Mouse (Mus musculus) testis, adult 2 months (tissue): ENCODE results near the gene Aspg. TPM values are rescaled to one million over a fixed set of nuclear protein-coding genes. Genes with fewer than 3 reads are reported as not detected.
A peak's percentile ranks its signal among the peaks of the same experiment; 100 is the strongest.

Source experiments
- H3K27ac ChIP-seq: fragments of 200-500 bp; 2 replicates; pipeline ENCODE4 v1.5.1; 2012; ENCODE audit warnings: low read depth, low read length; ENCODE audit not compliant: control insufficient read depth, insufficient read depth
- H3K27me3 ChIP-seq: fragments of 200-500 bp; 2 replicates; pipeline ENCODE4 v1.6.1; 2012; ENCODE audit warnings: mild to moderate bottlenecking, low read length, moderate library complexity; ENCODE audit not compliant: control insufficient read depth, insufficient read depth
- H3K36me3 ChIP-seq: fragments of 200-500 bp; 2 replicates; pipeline ENCODE4 v1.6.1; 2012; ENCODE audit warnings: mild to moderate bottlenecking, low read length; ENCODE audit not compliant: control insufficient read depth, insufficient read depth
- H3K4me1 ChIP-seq: fragments of 200-500 bp; 2 replicates; pipeline ENCODE4 v1.6.1; 2012; ENCODE audit warnings: low read length; ENCODE audit not compliant: control insufficient read depth, insufficient read depth
- H3K4me3 ChIP-seq: fragments of 200-500 bp; 2 replicates; pipeline ENCODE4 v1.5.1; 2012; ENCODE audit warnings: low read depth, mild to moderate bottlenecking, low read length, moderate library complexity, mixed read lengths; ENCODE audit not compliant: control insufficient read depth
- CTCF ChIP-seq: fragments of 200-500 bp; IDR thresholded peaks from 2 replicates; pipeline ENCODE4 v1.5.1; 2012; ENCODE audit warnings: low read depth, mild to moderate bottlenecking, inconsistent platforms, low read length, moderate library complexity; ENCODE audit not compliant: control insufficient read depth, insufficient read depth, insufficient replicate concordance
- POLR2A ChIP-seq: fragments of 200-500 bp; IDR thresholded peaks from 2 replicates; pipeline ENCODE4 v1.6.1; 2012; ENCODE audit warnings: low read depth, mild to moderate bottlenecking, inconsistent platforms, low read length, moderate library complexity; ENCODE audit not compliant: control insufficient read depth
- polyA plus RNA-seq: library from polyadenylated mRNA; depleted of rRNA; stranded (reverse); fragments of >200 nt; gene quantifications from 2 replicates; pipeline ENCODE4 v1.2.3, GENCODE M21; 2012

The Aspg gene
- polyA plus RNA-seq, 1 experiment: 1.2 TPM

GRCm38 (mm10) chr12:112158246-112158645 lies 51.8 kb downstream of the Aspg start:
- TF ChIP-seq POLR2A (no peak), CTCF (no peak)
- Histone ChIP-seq H3K4me3 (no peak overlapping the region), H3K27ac (no peak overlapping the region), H3K36me3 (no peaks in the 10 kb centered on the region), H3K27me3 (no peaks in the 10 kb centered on the region), H3K4me1 (peaks cover 3% of the 10 kb centered on the region)

- no peaks in the 10 kb centered on the region for H3K36me3 ChIP-seq
- H3K4me3 ChIP-seq: no peak overlapping the region
- H3K4me1 ChIP-seq: peaks cover 8% of the 10 kb centered on the region
Measured at GRCm38 (mm10) chr12:112158784-112159183, 52.3 kb downstream of the Aspg start.

GRCm38 (mm10) chr12:112163981-112164839 lies 57.7 kb downstream of the Aspg start:
- Histone ChIP-seq H3K27me3 (no peaks in the 10 kb centered on the region), H3K36me3 (no peaks in the 10 kb centered on the region), H3K27ac (peak overlapping the region; percentile 51), H3K4me3 (no peak overlapping the region), H3K4me1 (peaks cover 18% of the 10 kb centered on the region)
- TF ChIP-seq POLR2A: no peak
- no peak for TF ChIP-seq CTCF

More at GRCm38 (mm10) chr12:112158784-112159183, 52.3 kb downstream of the Aspg start:
- Histone ChIP-seq H3K27me3 (no peaks in the 10 kb centered on the region), H3K27ac (no peak overlapping the region)
- no peak for TF ChIP-seq POLR2A
- no peak for TF ChIP-seq CTCF

- H3K4me1 ChIP-seq: peaks cover 18% of the 10 kb centered on the region
- no peaks in the 10 kb centered on the region for H3K36me3 ChIP-seq
- TF ChIP-seq POLR2A: no peak
- TF ChIP-seq CTCF: no peak
- no peaks in the 10 kb centered on the region for H3K27me3 ChIP-seq
- no peak overlapping the region for H3K4me3 ChIP-seq
- 0 out of 2 replicates have a peak overlapping the region, but pooled peaks have one; percentile 23 for H3K27ac ChIP-seq
Measured at GRCm38 (mm10) chr12:112164840-112165219, 58.4 kb downstream of the Aspg start.

GRCm38 (mm10) chr12:112169240-112169639 lies 62.8 kb downstream of the Aspg start:
- H3K36me3 ChIP-seq: no peaks in the 10 kb centered on the region
- H3K27me3 ChIP-seq: no peaks in the 10 kb centered on the region
- H3K4me3 ChIP-seq: no peak overlapping the region
- H3K4me1 ChIP-seq: peaks cover 7% of the 10 kb centered on the region
- TF ChIP-seq POLR2A (no peak), CTCF (no peak)
- no peak overlapping the region for H3K27ac ChIP-seq

- TF ChIP-seq POLR2A (no peak), CTCF (no peak)
- Histone ChIP-seq H3K36me3 (no peaks in the 10 kb centered on the region), H3K27me3 (no peaks in the 10 kb centered on the region), H3K4me3 (no peak overlapping the region), H3K27ac (no peak overlapping the region), H3K4me1 (peaks cover 2% of the 10 kb centered on the region; the same call in 1 of the 2 replicates)
Measured at GRCm38 (mm10) chr12:112170671-112171574, 64.4 kb downstream of the Aspg start.

GRCm38 (mm10) chr12:112171657-112172056 lies 65.2 kb downstream of the Aspg start:
- H3K36me3 ChIP-seq: no peaks in the 10 kb centered on the region
- no peak overlapping the region for H3K27ac ChIP-seq
- no peak overlapping the region for H3K4me3 ChIP-seq
- TF ChIP-seq CTCF: no peak
- no peak for TF ChIP-seq POLR2A
- H3K27me3 ChIP-seq: no peaks in the 10 kb centered on the region
- peaks cover 2% of the 10 kb centered on the region; the same call in 1 of the 2 replicates for H3K4me1 ChIP-seq
